Mouse (Mus musculus) heart, postnatal 0 days (tissue): Measurements from ENCODE around the gene Bmpr1a. TPM values are rescaled to one million over a fixed set of nuclear protein-coding genes. Genes with fewer than 3 reads are reported as not detected.

ENCODE experiments used
- ATAC-seq: fragments of 200-750 bp; cut with Nextera tagmentation; 2 replicates; pipeline ENCODE4 v1.8.0; 2017; ENCODE audit warnings: low read depth, moderate number of reproducible peaks, moderate library complexity; ENCODE audit not compliant: insufficient read depth
- DNase-seq: peaks from one replicate; pipeline ENCODE4 v3.0.0-alpha.2; 2016; ENCODE audit warnings: low spot score
- H3K27ac ChIP-seq: fragments of 300-500 bp; sonication (generic); 2 replicates; pipeline ENCODE4 v1.5.1; 2014; ENCODE audit warnings: low read depth, mild to moderate bottlenecking
- H3K27me3 ChIP-seq: fragments of 300-500 bp; sonication (generic); 2 replicates; pipeline ENCODE4 v1.6.1; 2014; ENCODE audit warnings: low read length, mixed read lengths; ENCODE audit not compliant: control insufficient read depth, insufficient read depth
- H3K36me3 ChIP-seq: fragments of 300-500 bp; sonication (generic); replicated peaks from 2 replicates; pipeline ENCODE4 v1.6.1; 2014; ENCODE audit warnings: low read length, mixed read lengths; ENCODE audit not compliant: control insufficient read depth, insufficient read depth
- H3K4me1 ChIP-seq: fragments of 300-500 bp; sonication (generic); 2 replicates; pipeline ENCODE4 v1.6.1; 2014; ENCODE audit warnings: antibody characterized with exemption; ENCODE audit not compliant: control insufficient read depth, insufficient read depth
- H3K4me2 ChIP-seq: fragments of 300-500 bp; sonication (generic); 2 replicates; pipeline ENCODE4 v1.6.1; 2014; ENCODE audit warnings: low read depth, mild to moderate bottlenecking, low read length, moderate library complexity
- H3K4me3 ChIP-seq: fragments of 300-500 bp; sonication (generic); 2 replicates; pipeline ENCODE4 v1.5.1; 2014; ENCODE audit warnings: low read depth, low read length
- H3K9ac ChIP-seq: fragments of 300-500 bp; sonication (generic); replicated peaks from 2 replicates; pipeline ENCODE4 v1.6.1; 2014; ENCODE audit warnings: low read depth, low read length, mixed read lengths
- H3K9me3 ChIP-seq: fragments of 300-500 bp; sonication (generic); replicated peaks from 2 replicates; pipeline ENCODE4 v1.6.1; 2016; ENCODE audit warnings: low read length; ENCODE audit not compliant: control insufficient read depth
- CTCF ChIP-seq: IDR thresholded peaks from 2 replicates; pipeline ENCODE4 v1.5.1; 2016; ENCODE audit warnings: antibody characterized with exemption, control low read depth, low read depth
- EP300 ChIP-seq: IDR thresholded peaks from 2 replicates; pipeline ENCODE4 v1.6.1; 2016; ENCODE audit warnings: antibody characterized with exemption, low read depth
- WGBS: fragments of 180-500 bp; shearing (Covaris S2); extraction: QIAGEN DNeasy Blood & Tissue Kit; methylation state at CpG from one replicate; pipeline ENCODE4 v1.1.7; 2014; 5-methylcytosine and 5-hydroxymethylcytosine counted together
- polyA plus RNA-seq: library from polyadenylated mRNA; unstranded; fragments of >200 nt; fragmentation: Nextera tagmentation; extraction: Ambion mirVana; gene quantifications from 2 replicates; pipeline ENCODE4 v1.2.1, GENCODE M21; 2015
- total RNA-seq: library from RNA; depleted of rRNA; stranded (reverse); fragments of >200 nt; gene quantifications from 2 replicates; pipeline ENCODE4 v1.2.3, GENCODE M21; 2014; ENCODE audit warnings: low replicate concordance

Bmpr1a gene
- total and polyA plus RNA-seq, 2 experiments from 2014 or later: 38.6 to 130 TPM

- DNase-seq: no peak
- H3K4me3 ChIP-seq: no peak overlapping the region
- no peak for ATAC-seq
- no peak overlapping the region for H3K9ac ChIP-seq
- peak overlapping the region; percentile 33; the same call in 1 of the 2 replicates for H3K27ac ChIP-seq
- peaks cover 4% of the 10 kb centered on the region; the same call in 1 of the 2 replicates for H3K27me3 ChIP-seq
- peaks cover 59% of the 10 kb centered on the region for H3K36me3 ChIP-seq
- 48% methylated on average over 6 of the region's 6 CpGs for WGBS
- H3K4me1 ChIP-seq: peaks cover 15% of the 10 kb centered on the region
- no peak overlapping the region for H3K4me2 ChIP-seq
- H3K9me3 ChIP-seq: no peaks in the 10 kb centered on the region
- no peak for TF ChIP-seq EP300
- no peak for TF ChIP-seq CTCF
These were observed 29.4 kb upstream of the Bmpr1a start for GRCm38 (mm10) chr14:34532536-34532935.

GRCm38 (mm10) chr14:34528804-34529203 is 25.7 kb upstream of the Bmpr1a start:
- WGBS: 28% methylated on average over 8 of the region's 8 CpGs
- Histone ChIP-seq H3K27me3 (peaks cover 4% of the 10 kb centered on the region; the same call in 1 of the 2 replicates), H3K4me1 (peaks cover 17% of the 10 kb centered on the region), H3K27ac (peak overlapping the region; percentile 85), H3K4me2 (no peak overlapping the region), H3K36me3 (peaks cover 22% of the 10 kb centered on the region), H3K9ac (no peak overlapping the region), H3K4me3 (no peak overlapping the region), H3K9me3 (no peaks in the 10 kb centered on the region)
- ATAC-seq (peak; percentile 80), DNase-seq (peak; percentile 78)
- no peak for TF ChIP-seq CTCF
- no peak for TF ChIP-seq EP300

- TF ChIP-seq EP300: no peak
- H3K4me1 ChIP-seq: peaks cover 4% of the 10 kb centered on the region; the same call in 1 of the 2 replicates
- H3K9me3 ChIP-seq: no peaks in the 10 kb centered on the region
- no peak for ATAC-seq
- H3K27me3 ChIP-seq: 0 out of 2 replicates have a peak, but pooled peaks cover 10% of the 10 kb centered on the region
- WGBS: 80% methylated on average over 8 of the region's 8 CpGs
- no peaks in the 10 kb centered on the region; the same call in 1 of the 2 replicates for H3K36me3 ChIP-seq
- H3K9ac ChIP-seq: no peak within 1 kb of the TSS
- H3K4me3 ChIP-seq: no peak within 1 kb of the TSS
- DNase-seq: no peak
- no peak within 1 kb of the TSS for H3K4me2 ChIP-seq
- no peak within 1 kb of the TSS for H3K27ac ChIP-seq
These were observed 19.6 kb upstream of the Bmpr1a start, which contains the start of gene 9230112D13Rik for GRCm38 (mm10) chr14:34522701-34523100. 9230112D13Rik (minus strand) TSS chr14:34522801.

- TF ChIP-seq CTCF (no peak), EP300 (no peak)
- H3K9me3 ChIP-seq: no peaks in the 10 kb centered on the region
- H3K4me1 ChIP-seq: no peaks in the 10 kb centered on the region; the same call in 1 of the 2 replicates
- peaks cover 14% of the 10 kb centered on the region; the same call in 1 of the 2 replicates for H3K27me3 ChIP-seq
- no peak overlapping the region for H3K9ac ChIP-seq
- H3K4me2 ChIP-seq: no peak overlapping the region
- ATAC-seq (no peak), DNase-seq (no peak)
- no peaks in the 10 kb centered on the region for H3K36me3 ChIP-seq
- H3K4me3 ChIP-seq: no peak overlapping the region
- WGBS: 61% methylated on average over 8 of the region's 8 CpGs
- 0 out of 2 replicates have a peak overlapping the region, but pooled peaks have one; percentile 35 for H3K27ac ChIP-seq
These were observed 14.9 kb upstream of the Bmpr1a start for GRCm38 (mm10) chr14:34517959-34518544.

GRCm38 (mm10) chr14:34516960-34517577 is 13.9 kb upstream of the Bmpr1a start:
- WGBS: 79% methylated on average over 10 of the region's 10 CpGs
- no peak for TF ChIP-seq CTCF
- no peak for TF ChIP-seq EP300
- Histone ChIP-seq H3K9me3 (no peaks in the 10 kb centered on the region), H3K27me3 (peaks cover 16% of the 10 kb centered on the region; the same call in 1 of the 2 replicates), H3K36me3 (no peaks in the 10 kb centered on the region), H3K4me1 (no peaks in the 10 kb centered on the region; the same call in 1 of the 2 replicates), H3K4me3 (no peak overlapping the region), H3K9ac (no peak overlapping the region), H3K27ac (no peak overlapping the region), H3K4me2 (no peak overlapping the region)
- ATAC-seq (no peak), DNase-seq (no peak)
